Mouse (Mus musculus) neural tube, embryonic 14.5 days (tissue): Measurements from ENCODE around the gene Srsf3. TPM values are rescaled to one million over a fixed set of nuclear protein-coding genes. Genes with fewer than 3 reads are reported as not detected.

ENCODE experiments used
- ATAC-seq: fragments of 200-750 bp; cut with Nextera tagmentation; 2 replicates; pipeline ENCODE4 v1.8.0; 2017; ENCODE audit warnings: low read depth, mild to moderate bottlenecking, moderate TSS enrichment, moderate library complexity
- H3K27ac ChIP-seq: fragments of 300-500 bp; sonication (generic); 2 replicates; pipeline ENCODE4 v1.5.1; 2014; ENCODE audit warnings: low read depth, mild to moderate bottlenecking, control low read depth, low read length, moderate library complexity, mixed read lengths
- H3K27me3 ChIP-seq: fragments of 300-500 bp; sonication (generic); 2 replicates; pipeline ENCODE4 v1.6.1; 2014; ENCODE audit warnings: low read length; ENCODE audit not compliant: control insufficient read depth, insufficient read depth
- H3K36me3 ChIP-seq: fragments of 300-500 bp; sonication (generic); 2 replicates; pipeline ENCODE4 v1.6.1; 2014; ENCODE audit warnings: low read length, mixed read lengths; ENCODE audit not compliant: control insufficient read depth, insufficient read depth
- H3K4me1 ChIP-seq: fragments of 300-500 bp; sonication (generic); 2 replicates; pipeline ENCODE4 v1.6.1; 2014; ENCODE audit warnings: low read length; ENCODE audit not compliant: control insufficient read depth, insufficient read depth
- H3K4me2 ChIP-seq: fragments of 300-500 bp; sonication (generic); 2 replicates; pipeline ENCODE4 v1.6.1; 2014; ENCODE audit warnings: mild to moderate bottlenecking, low read depth, low read length, control low read depth
- H3K4me3 ChIP-seq: fragments of 300-500 bp; sonication (generic); 2 replicates; pipeline ENCODE4 v1.5.1; 2014; ENCODE audit warnings: low read depth, low read length, control low read depth, mixed read lengths
- H3K9ac ChIP-seq: fragments of 300-500 bp; sonication (generic); replicated peaks from 2 replicates; pipeline ENCODE4 v1.6.1; 2014; ENCODE audit warnings: low read depth, mild to moderate bottlenecking, control low read depth, low read length, mixed read lengths
- H3K9me3 ChIP-seq: fragments of 300-500 bp; sonication (generic); 2 replicates; pipeline ENCODE4 v1.6.1; 2016; ENCODE audit warnings: low read length; ENCODE audit not compliant: control insufficient read depth
- WGBS: fragments of 180-500 bp; shearing (Covaris S2); extraction: QIAGEN DNeasy Blood & Tissue Kit; methylation state at CpG from one replicate; pipeline ENCODE4 v1.1.7; 2014; 5-methylcytosine and 5-hydroxymethylcytosine counted together
- polyA plus RNA-seq: library from polyadenylated mRNA; unstranded; fragments of >200 nt; fragmentation: Nextera tagmentation; extraction: Ambion mirVana; gene quantifications from 2 replicates; pipeline ENCODE4 v1.2.1, GENCODE M21; 2014

The Srsf3 gene
- polyA plus RNA-seq, 1 experiment from 2014 or later: 423 TPM

GRCm38 (mm10) chr17:29009181-29009580 lies 23.2 kb upstream of the Srsf3 start:
- no peaks in the 10 kb centered on the region for H3K36me3 ChIP-seq
- no peak for ATAC-seq
- WGBS: 87% methylated on average over 4 of the region's 4 CpGs
- no peaks in the 10 kb centered on the region for H3K27me3 ChIP-seq
- no peak overlapping the region for H3K27ac ChIP-seq
- no peaks in the 10 kb centered on the region for H3K9me3 ChIP-seq
- no peak overlapping the region for H3K4me3 ChIP-seq
- H3K4me2 ChIP-seq: no peak overlapping the region
- peaks cover 18% of the 10 kb centered on the region for H3K4me1 ChIP-seq
- no peak overlapping the region for H3K9ac ChIP-seq

- Histone ChIP-seq H3K9me3 (no peaks in the 10 kb centered on the region), H3K27ac (no peak overlapping the region), H3K4me1 (no peaks in the 10 kb centered on the region), H3K4me2 (no peak overlapping the region), H3K9ac (no peak overlapping the region), H3K4me3 (no peak overlapping the region), H3K36me3 (no peaks in the 10 kb centered on the region), H3K27me3 (no peaks in the 10 kb centered on the region)
- ATAC-seq: no peak
These were observed 18.2 kb upstream of the Srsf3 start for GRCm38 (mm10) chr17:29014235-29014634.

- H3K27ac ChIP-seq: no peak overlapping the region
- 25% methylated on average over 2 of the region's 2 CpGs for WGBS
- no peak overlapping the region for H3K9ac ChIP-seq
- no peaks in the 10 kb centered on the region for H3K27me3 ChIP-seq
- H3K9me3 ChIP-seq: no peaks in the 10 kb centered on the region
- no peaks in the 10 kb centered on the region for H3K36me3 ChIP-seq
- no peak for ATAC-seq
- no peak overlapping the region for H3K4me2 ChIP-seq
- H3K4me3 ChIP-seq: no peak overlapping the region
- no peaks in the 10 kb centered on the region for H3K4me1 ChIP-seq
These were observed 16.8 kb upstream of the Srsf3 start for GRCm38 (mm10) chr17:29015638-29016037.

GRCm38 (mm10) chr17:29016705-29017104 lies 15.7 kb upstream of the Srsf3 start:
- Histone ChIP-seq H3K27me3 (no peaks in the 10 kb centered on the region), H3K4me3 (no peak overlapping the region), H3K36me3 (no peaks in the 10 kb centered on the region), H3K9me3 (no peaks in the 10 kb centered on the region), H3K9ac (no peak overlapping the region), H3K27ac (no peak overlapping the region), H3K4me2 (no peak overlapping the region), H3K4me1 (no peaks in the 10 kb centered on the region)
- no peak for ATAC-seq
- WGBS: 93% methylated on average over 4 of the region's 4 CpGs

GRCm38 (mm10) chr17:29018292-29018984 lies 14.0 kb upstream of the Srsf3 start:
- Histone ChIP-seq H3K4me1 (no peaks in the 10 kb centered on the region), H3K9ac (no peak overlapping the region), H3K9me3 (no peaks in the 10 kb centered on the region), H3K4me3 (no peak overlapping the region), H3K36me3 (no peaks in the 10 kb centered on the region), H3K27me3 (no peaks in the 10 kb centered on the region), H3K27ac (no peak overlapping the region), H3K4me2 (no peak overlapping the region)
- WGBS: 58% methylated on average over 11 of the region's 11 CpGs
- ATAC-seq: no peak

- H3K4me1 ChIP-seq: no peaks in the 10 kb centered on the region
- H3K9me3 ChIP-seq: no peaks in the 10 kb centered on the region
- no peaks in the 10 kb centered on the region for H3K36me3 ChIP-seq
- WGBS: 76% methylated on average over 7 of the region's 7 CpGs
- no peaks in the 10 kb centered on the region for H3K27me3 ChIP-seq
- ATAC-seq: no peak
- no peak overlapping the region for H3K27ac ChIP-seq
- no peak overlapping the region for H3K4me3 ChIP-seq
- no peak overlapping the region for H3K4me2 ChIP-seq
- no peak overlapping the region for H3K9ac ChIP-seq
These were observed 13.0 kb upstream of the Srsf3 start for GRCm38 (mm10) chr17:29019391-29019790.

GRCm38 (mm10) chr17:29020444-29020843 lies 12.0 kb upstream of the Srsf3 start:
- Histone ChIP-seq H3K4me1 (peaks cover 2% of the 10 kb centered on the region; the same call in 1 of the 2 replicates), H3K27ac (no peak overlapping the region), H3K4me3 (no peak overlapping the region), H3K36me3 (no peaks in the 10 kb centered on the region), H3K4me2 (no peak overlapping the region), H3K9ac (no peak overlapping the region), H3K9me3 (no peaks in the 10 kb centered on the region), H3K27me3 (no peaks in the 10 kb centered on the region)
- no peak for ATAC-seq

- WGBS: 13% methylated on average over 15 of the region's 15 CpGs
- H3K36me3 ChIP-seq: no peaks in the 10 kb centered on the region
- H3K9ac ChIP-seq: no peak overlapping the region
- no peak overlapping the region for H3K4me3 ChIP-seq
- H3K4me1 ChIP-seq: peaks cover 3% of the 10 kb centered on the region; the same call in 1 of the 2 replicates
- H3K9me3 ChIP-seq: no peaks in the 10 kb centered on the region
- H3K27ac ChIP-seq: no peak overlapping the region
- no peak; the same call in 1 of the 2 replicates for ATAC-seq
- no peak overlapping the region for H3K4me2 ChIP-seq
- H3K27me3 ChIP-seq: no peaks in the 10 kb centered on the region
These were observed 10.1 kb upstream of the Srsf3 start for GRCm38 (mm10) chr17:29022230-29022819.

- no peaks in the 10 kb centered on the region for H3K9me3 ChIP-seq
- no peak overlapping the region for H3K9ac ChIP-seq
- no peaks in the 10 kb centered on the region for H3K36me3 ChIP-seq
- no peak overlapping the region for H3K4me2 ChIP-seq
- WGBS: 87% methylated on average over 6 of the region's 6 CpGs
- no peak for ATAC-seq
- no peaks in the 10 kb centered on the region for H3K27me3 ChIP-seq
- H3K4me3 ChIP-seq: no peak overlapping the region
- peaks cover 3% of the 10 kb centered on the region; the same call in 1 of the 2 replicates for H3K4me1 ChIP-seq
- H3K27ac ChIP-seq: no peak overlapping the region
These were observed 9.1 kb upstream of the Srsf3 start for GRCm38 (mm10) chr17:29023346-29023745.
